Mouse (Mus musculus) liver, postnatal 0 days (tissue): ENCODE results near the gene Ptgis. TPM values are rescaled to one million over a fixed set of nuclear protein-coding genes. Genes with fewer than 3 reads are reported as not detected.

ENCODE experiments used
- ATAC-seq: fragments of 200-750 bp; cut with Nextera tagmentation; 2 replicates; pipeline ENCODE4 v1.8.0; 2017; ENCODE audit warnings: mild to moderate bottlenecking, moderate library complexity
- DNase-seq: peaks from one replicate; pipeline ENCODE4 v3.0.0-alpha.2; 2016
- H3K27ac ChIP-seq: fragments of 300-500 bp; sonication (generic); 2 replicates; pipeline ENCODE4 v1.5.1; 2014; ENCODE audit warnings: antibody characterized with exemption, moderate library complexity, mild to moderate bottlenecking, low read depth
- H3K27me3 ChIP-seq: fragments of 300-500 bp; sonication (generic); 2 replicates; pipeline ENCODE4 v1.6.1; 2014; ENCODE audit warnings: low read length, control low read depth, mixed read lengths; ENCODE audit not compliant: insufficient read depth
- H3K36me3 ChIP-seq: fragments of 300-500 bp; sonication (generic); replicated peaks from 2 replicates; pipeline ENCODE4 v1.6.1; 2014; ENCODE audit warnings: mild to moderate bottlenecking, control low read depth, low read length, moderate library complexity, mixed read lengths; ENCODE audit not compliant: insufficient read depth
- H3K4me1 ChIP-seq: fragments of 300-500 bp; sonication (generic); 2 replicates; pipeline ENCODE4 v1.6.1; 2014; ENCODE audit warnings: antibody characterized with exemption, mild to moderate bottlenecking, control low read depth; ENCODE audit not compliant: insufficient read depth
- H3K4me2 ChIP-seq: fragments of 300-500 bp; sonication (generic); 2 replicates; pipeline ENCODE4 v1.6.1; 2014; ENCODE audit warnings: low read depth, mild to moderate bottlenecking, low read length, moderate library complexity, mixed read lengths
- H3K4me3 ChIP-seq: fragments of 300-500 bp; sonication (generic); 2 replicates; pipeline ENCODE4 v1.5.1; 2014; ENCODE audit warnings: low read depth, low read length
- H3K9ac ChIP-seq: fragments of 300-500 bp; sonication (generic); replicated peaks from 2 replicates; pipeline ENCODE4 v1.6.1; 2014; ENCODE audit warnings: mild to moderate bottlenecking, moderate library complexity
- H3K9me3 ChIP-seq: fragments of 300-500 bp; sonication (generic); 2 replicates; pipeline ENCODE4 v1.6.1; 2016; ENCODE audit warnings: mild to moderate bottlenecking, control low read depth, low read length, mixed read lengths
- CTCF ChIP-seq: sonication (generic); IDR thresholded peaks from 2 replicates; pipeline ENCODE4 v1.5.1; 2016; ENCODE audit warnings: antibody characterized with exemption, low read depth
- EP300 ChIP-seq: IDR thresholded peaks from 2 replicates; pipeline ENCODE4 v1.6.1; 2016; ENCODE audit warnings: antibody characterized with exemption, low read depth, mild to moderate bottlenecking
- WGBS: fragments of 180-500 bp; shearing (Covaris S2); extraction: QIAGEN DNeasy Blood & Tissue Kit; methylation state at CpG from one replicate; pipeline ENCODE4 v1.1.7; 2014; ENCODE audit not compliant: insufficient replicate concordance; 5-methylcytosine and 5-hydroxymethylcytosine counted together
- polyA plus RNA-seq: library from polyadenylated mRNA; unstranded; fragments of >200 nt; fragmentation: Nextera tagmentation; extraction: Ambion mirVana; gene quantifications from 2 replicates; pipeline ENCODE4 v1.2.1, GENCODE M21; 2015

The Ptgis gene
- polyA plus RNA-seq, 1 experiment from 2014 or later: 1.8 TPM

- no peaks in the 10 kb centered on the region for H3K27me3 ChIP-seq
- no peak overlapping the region for H3K4me2 ChIP-seq
- TF ChIP-seq CTCF (no peak), EP300 (no peak)
- H3K9me3 ChIP-seq: no peaks in the 10 kb centered on the region
- no peak for DNase-seq
- no peak overlapping the region for H3K4me3 ChIP-seq
- H3K4me1 ChIP-seq: no peaks in the 10 kb centered on the region
- no peak overlapping the region for H3K27ac ChIP-seq
- no peak overlapping the region for H3K9ac ChIP-seq
- WGBS: 52% methylated on average over 9 of the region's 9 CpGs
- H3K36me3 ChIP-seq: no peaks in the 10 kb centered on the region
- peak; percentile 33; the same call in 1 of the 2 replicates for ATAC-seq
These were observed 30.7 kb upstream of the Ptgis start for GRCm38 (mm10) chr2:167271121-167271521.

GRCm38 (mm10) chr2:167270496-167270895 is 30.1 kb upstream of the Ptgis start:
- TF ChIP-seq EP300: no peak
- TF ChIP-seq CTCF: no peak
- no peak for ATAC-seq

GRCm38 (mm10) chr2:167268721-167269120 is 28.3 kb upstream of the Ptgis start:
- TF ChIP-seq CTCF: no peak
- TF ChIP-seq EP300: no peak
- DNase-seq: no peak
- WGBS: 82% methylated on average over 1 of the region's 1 CpGs
- Histone ChIP-seq H3K27me3 (no peaks in the 10 kb centered on the region), H3K36me3 (no peaks in the 10 kb centered on the region), H3K9ac (no peak overlapping the region), H3K9me3 (no peaks in the 10 kb centered on the region), H3K4me2 (no peak overlapping the region), H3K4me1 (no peaks in the 10 kb centered on the region), H3K4me3 (no peak overlapping the region), H3K27ac (no peak overlapping the region)
- no peak for ATAC-seq

More at GRCm38 (mm10) chr2:167270496-167270895, 30.1 kb upstream of the Ptgis start:
- Histone ChIP-seq H3K9me3 (no peaks in the 10 kb centered on the region), H3K4me2 (no peak overlapping the region), H3K27ac (no peak overlapping the region), H3K36me3 (no peaks in the 10 kb centered on the region), H3K9ac (no peak overlapping the region), H3K27me3 (no peaks in the 10 kb centered on the region), H3K4me1 (no peaks in the 10 kb centered on the region), H3K4me3 (no peak overlapping the region)
- DNase-seq: no peak
- 81% methylated on average over 3 of the region's 3 CpGs for WGBS

- no peak for DNase-seq
- no peak overlapping the region for H3K4me2 ChIP-seq
- H3K36me3 ChIP-seq: no peaks in the 10 kb centered on the region
- no peak for TF ChIP-seq CTCF
- TF ChIP-seq EP300: no peak
- 77% methylated on average over 8 of the region's 8 CpGs for WGBS
- H3K9ac ChIP-seq: no peak overlapping the region
- no peak for ATAC-seq
- H3K9me3 ChIP-seq: no peaks in the 10 kb centered on the region
- no peak overlapping the region for H3K27ac ChIP-seq
- no peaks in the 10 kb centered on the region for H3K4me1 ChIP-seq
- no peak overlapping the region for H3K4me3 ChIP-seq
- no peaks in the 10 kb centered on the region for H3K27me3 ChIP-seq
These were observed 27.9 kb upstream of the Ptgis start for GRCm38 (mm10) chr2:167268411-167268690.

GRCm38 (mm10) chr2:167267531-167268410 is 27.4 kb upstream of the Ptgis start:
- no peak for DNase-seq
- Histone ChIP-seq H3K4me1 (no peaks in the 10 kb centered on the region), H3K27ac (no peak overlapping the region), H3K27me3 (no peaks in the 10 kb centered on the region), H3K9ac (no peak overlapping the region), H3K4me3 (no peak overlapping the region), H3K4me2 (no peak overlapping the region), H3K9me3 (no peaks in the 10 kb centered on the region), H3K36me3 (no peaks in the 10 kb centered on the region)
- ATAC-seq: no peak
- TF ChIP-seq EP300: no peak
- no peak for TF ChIP-seq CTCF
- 73% methylated on average over 14 of the region's 14 CpGs for WGBS

- ATAC-seq: no peak
- no peak overlapping the region for H3K4me3 ChIP-seq
- 78% methylated on average over 10 of the region's 10 CpGs for WGBS
These were observed 25.8 kb upstream of the Ptgis start for GRCm38 (mm10) chr2:167266231-167266630.

More at GRCm38 (mm10) chr2:167266231-167266630, 25.8 kb upstream of the Ptgis start:
- Histone ChIP-seq H3K9ac (no peak overlapping the region), H3K4me1 (no peaks in the 10 kb centered on the region), H3K36me3 (no peaks in the 10 kb centered on the region), H3K27me3 (no peaks in the 10 kb centered on the region), H3K4me2 (no peak overlapping the region), H3K27ac (no peak overlapping the region), H3K9me3 (no peaks in the 10 kb centered on the region)
- no peak for DNase-seq
- no peak for TF ChIP-seq CTCF
